ENCODE assay signal across 21 mouse cellular contexts in the genomic region with DNA sequence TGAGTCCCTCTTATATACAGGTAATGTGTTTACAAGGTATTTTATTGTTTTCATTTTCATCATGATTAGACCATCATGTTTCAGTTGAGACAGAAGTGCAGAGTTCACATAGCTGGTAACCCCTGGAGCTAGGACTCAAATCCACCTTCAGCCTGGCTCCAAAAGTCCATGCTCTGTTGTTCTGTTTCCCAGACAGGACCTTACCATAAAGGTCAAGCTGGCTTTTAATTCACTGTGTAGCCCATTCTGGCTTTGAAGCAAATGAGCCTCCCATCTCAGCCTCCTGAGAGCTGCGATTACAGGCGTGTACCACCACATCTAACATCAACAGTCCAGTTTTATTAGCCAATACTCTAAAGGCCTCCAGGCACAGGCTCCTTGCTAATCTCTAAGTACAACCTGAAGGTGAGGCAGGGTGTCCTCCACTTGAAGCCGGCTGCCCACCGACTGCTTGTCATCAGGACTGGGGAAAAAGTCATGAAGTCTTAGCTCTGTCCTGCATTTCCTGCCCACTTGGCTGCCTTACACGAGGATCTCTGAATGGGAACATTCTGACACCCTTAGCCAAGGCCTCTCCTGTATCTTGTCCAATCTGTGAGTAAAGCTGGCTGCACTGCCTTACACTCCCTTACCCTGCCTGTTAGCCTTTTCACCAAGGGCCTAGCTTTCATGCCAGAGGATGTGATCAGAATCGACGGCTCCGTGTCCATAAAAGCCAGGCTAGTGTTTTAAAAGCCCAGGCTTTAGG. TPM values are rescaled to one million over a fixed set of nuclear protein-coding genes. Genes with fewer than 3 reads are reported as not detected.
A peak's percentile ranks its signal among the peaks of the same experiment; 100 is the strongest.
DNase-seq lines count a peak whose midpoint lies in the region; ATAC-seq and TF ChIP-seq lines count a peak whose summit lies in the region.
"Had no signal": no experiment of that assay in that cellular context is flagged by ENCODE, and none has a peak within 500 bp of the region (broad histone marks: within the 10 kb centered on the region; RNA-seq: fewer than 3 reads in every experiment).

No protein-coding gene starts in this region.

- peaks cover 8% of the 10 kb centered on the region; the same call in 1 of the 2 replicates for H3K4me1 ChIP-seq in liver, adult 2 months (ENCODE audit: control insufficient read depth, insufficient read depth, low read length)
- no peaks in the 10 kb centered on the region for H3K4me1 ChIP-seq in liver, embryonic 12.5 days
- peaks cover 22% of the 10 kb centered on the region for H3K4me1 ChIP-seq in forebrain, embryonic 10.5 days
- H3K4me1 ChIP-seq in forebrain, postnatal 0 days (ENCODE audit: insufficient read depth): no peaks in the 10 kb centered on the region
- H3K4me1 ChIP-seq: forebrain, embryonic 15.5 days; hindbrain, embryonic 12.5 days; intestine, embryonic 15.5 days; neural tube, embryonic 15.5 days; stomach, embryonic 15.5 days had no signal

- H3K4me2 ChIP-seq in liver, embryonic 12.5 days: no peak overlapping the region
- no peak overlapping the region for H3K4me2 ChIP-seq in forebrain, postnatal 0 days (ENCODE audit: low read depth)
- H3K4me2 ChIP-seq: forebrain, embryonic 15.5 days; hindbrain, embryonic 12.5 days; intestine, embryonic 15.5 days; limb, embryonic 13.5 days; lung, embryonic 15.5 days; neural tube, embryonic 15.5 days; stomach, embryonic 15.5 days had no signal

- no peak for ATAC-seq in liver, embryonic 12.5 days
- ATAC-seq in forebrain, postnatal 0 days: no peak
- ATAC-seq: activated CD4-positive, CD25-positive, alpha-beta regulatory T cell, adult 4 months; forebrain, embryonic 15.5 days; intestine, embryonic 15.5 days had no signal

- no peaks in the 10 kb centered on the region for H3K27me3 ChIP-seq in liver, adult 2 months (ENCODE audit: control insufficient read depth, insufficient read depth, low read length)
- H3K27me3 ChIP-seq in liver, embryonic 12.5 days (replicated peaks): no peaks in the 10 kb centered on the region
- peaks cover 3% of the 10 kb centered on the region; the same call in 1 of the 2 replicates for H3K27me3 ChIP-seq in forebrain, embryonic 10.5 days (ENCODE audit: poor library complexity, severe bottlenecking)
- H3K27me3 ChIP-seq in forebrain, postnatal 0 days (ENCODE audit: insufficient read depth, low read length): no peaks in the 10 kb centered on the region
- H3K27me3 ChIP-seq: forebrain, embryonic 15.5 days; hindbrain, embryonic 12.5 days; intestine, embryonic 15.5 days; limb, embryonic 13.5 days; lung, embryonic 15.5 days; neural tube, embryonic 15.5 days; stomach, embryonic 15.5 days had no signal

- TF ChIP-seq CTCF in liver, adult 2 months (IDR thresholded peaks at IDR 0.05; ENCODE audit: low read depth, low read length): no peak
- no peak for TF ChIP-seq CTCF in forebrain, postnatal 0 days (IDR thresholded peaks at IDR 0.05; ENCODE audit: low read depth)

- TF ChIP-seq POLR2A in liver, adult 2 months (IDR thresholded peaks at IDR 0.05; ENCODE audit: extremely low read depth, insufficient read depth, low read length): no peak

- intact Hi-C loops in heart, postnatal 25 days (cut with DNase I): no loop called here

- H3K36me3 ChIP-seq in liver, adult 2 months (ENCODE audit: control insufficient read depth, insufficient read depth, low read length): no peaks in the 10 kb centered on the region; the same call in 1 of the 2 replicates
- no peaks in the 10 kb centered on the region for H3K36me3 ChIP-seq in liver, embryonic 12.5 days
- no peaks in the 10 kb centered on the region for H3K36me3 ChIP-seq in forebrain, embryonic 10.5 days (replicated peaks)
- no peaks in the 10 kb centered on the region for H3K36me3 ChIP-seq in forebrain, postnatal 0 days (ENCODE audit: insufficient read depth)
- H3K36me3 ChIP-seq: forebrain, embryonic 15.5 days; hindbrain, embryonic 12.5 days; intestine, embryonic 15.5 days; limb, embryonic 13.5 days; lung, embryonic 15.5 days; midbrain, embryonic 10.5 days; neural tube, embryonic 15.5 days; stomach, embryonic 15.5 days had no signal

- H3K27ac ChIP-seq in liver, adult 2 months (replicated peaks; ENCODE audit: insufficient read depth, low read depth, low read length): peak overlapping the region; percentile 44
- H3K27ac ChIP-seq in liver, embryonic 12.5 days: no peak overlapping the region
- no peak overlapping the region for H3K27ac ChIP-seq in forebrain, embryonic 10.5 days
- H3K27ac ChIP-seq in forebrain, postnatal 0 days (ENCODE audit: low read depth, low read length): no peak overlapping the region
- H3K27ac ChIP-seq: forebrain, embryonic 15.5 days; hindbrain, embryonic 12.5 days; intestine, embryonic 15.5 days; limb, embryonic 13.5 days; midbrain, embryonic 10.5 days; neural tube, embryonic 15.5 days; stomach, embryonic 15.5 days had no signal

- H3K4me3 ChIP-seq in liver, adult 2 months (ENCODE audit: insufficient read depth, low read depth, low read length): no peak overlapping the region
- H3K4me3 ChIP-seq in liver, embryonic 12.5 days: no peak overlapping the region
- no peak overlapping the region for H3K4me3 ChIP-seq in forebrain, embryonic 10.5 days
- no peak overlapping the region for H3K4me3 ChIP-seq in forebrain, postnatal 0 days (ENCODE audit: low read depth, low read length)
- H3K4me3 ChIP-seq: forebrain, embryonic 15.5 days; hindbrain, embryonic 12.5 days; intestine, embryonic 15.5 days; limb, embryonic 13.5 days; lung, embryonic 15.5 days; midbrain, embryonic 10.5 days; neural tube, embryonic 15.5 days; stomach, embryonic 15.5 days had no signal

- H3K9ac ChIP-seq in liver, adult 2 months (ENCODE audit: low read depth, low read length): no peak overlapping the region
- H3K9ac ChIP-seq in liver, embryonic 12.5 days: no peak overlapping the region
- no peak overlapping the region for H3K9ac ChIP-seq in forebrain, postnatal 0 days
- H3K9ac ChIP-seq: forebrain, embryonic 15.5 days; hindbrain, embryonic 12.5 days; intestine, embryonic 15.5 days; limb, embryonic 13.5 days; lung, embryonic 15.5 days; neural tube, embryonic 15.5 days; stomach, embryonic 15.5 days had no signal

- no peaks in the 10 kb centered on the region for H3K79me2 ChIP-seq in liver, adult 2 months (ENCODE audit: control insufficient read depth, insufficient read depth, low read length)

- peak; percentile 94 for DNase-seq in heart, adult 11 months
- no peak for DNase-seq in heart, adult 8-10 months (ENCODE audit: low spot score)
- DNase-seq in liver, adult 2 months (ENCODE audit: extremely low read depth, low read depth, low spot score): peak; percentile 79
- DNase-seq in adipocyte (ENCODE audit: low spot score): peak; percentile 56
- DNase-seq in heart, postnatal 25 days (ENCODE audit: low spot score): peak; percentile 19
- DNase-seq in forebrain, embryonic 10.5 days (ENCODE audit: extremely low spot score, low spot score): no peak
- no peak for DNase-seq in forebrain, postnatal 0 days
- DNase-seq: cerebellum, postnatal 25 days; layer of hippocampus, adult 9-11 months; spleen, adult 18-20 months; thymus, postnatal 36 days had no signal

- no peaks in the 10 kb centered on the region for H3K9me3 ChIP-seq in liver, embryonic 12.5 days (replicated peaks)
- no peaks in the 10 kb centered on the region for H3K9me3 ChIP-seq in forebrain, embryonic 10.5 days
- H3K9me3 ChIP-seq in forebrain, postnatal 0 days (ENCODE audit: low read length): no peaks in the 10 kb centered on the region
- H3K9me3 ChIP-seq: forebrain, embryonic 15.5 days; hindbrain, embryonic 12.5 days; intestine, embryonic 15.5 days; limb, embryonic 13.5 days; lung, embryonic 15.5 days; midbrain, embryonic 10.5 days; neural tube, embryonic 15.5 days; stomach, embryonic 15.5 days had no signal

- 70% methylated on average over 8 of the region's 8 CpGs for WGBS in liver, adult 2 months
- WGBS in liver, embryonic 12.5 days (ENCODE audit: insufficient replicate concordance): 78% methylated on average over 8 of the region's 8 CpGs
- 84% methylated on average over 8 of the region's 8 CpGs for WGBS in forebrain, embryonic 10.5 days
- 83% methylated on average over 8 of the region's 8 CpGs for WGBS in forebrain, postnatal 0 days

RNA-seq across cellular contexts. Expression of gene Slc9a6, which starts 55.8 kb away (rescaled TPM):
- 10 to 100 TPM; 23.4 to 28.6 (median 26.0) TPM for total RNA-seq in heart, adult 8-10 months (2022)
- total RNA-seq in liver, adult 2 months (2014; rRNA removed): 7.8 and 11.1 TPM in 2 replicates
- polyA plus RNA-seq in liver, adult 2 months (2012; rRNA removed): 11.2 and 11.5 TPM in 2 replicates
- polyA plus RNA-seq in liver, embryonic 12.5 days (2016; fragmentation: Nextera tagmentation; extraction: Ambion mirVana): 6.0 and 6.4 TPM in 2 replicates
- total RNA-seq in heart, postnatal 25 days (2021): 10 to 100 TPM; 20.7 to 23.0 TPM
- 9.3 and 10.2 TPM in 2 replicates for polyA plus RNA-seq in forebrain, embryonic 10.5 days (2016; fragmentation: Nextera tagmentation; extraction: Ambion mirVana)
- total RNA-seq in forebrain, postnatal 0 days (2014; rRNA removed): 76.4 and 98.7 TPM in 2 replicates
- 35.1 and 52.5 TPM in 2 replicates for polyA plus RNA-seq in forebrain, postnatal 0 days (2015; fragmentation: Nextera tagmentation; extraction: Ambion mirVana)

Comparison
In these comparisons a context has a peak if more than half of its experiments do, and no peak if none do; other contexts are left out.
1. DNase-seq: peak in heart, adult 11 months (single experiment), liver, adult 2 months (single experiment), adipocyte (single experiment) and heart, postnatal 25 days (single experiment); none in heart, adult 8-10 months (single experiment), forebrain, embryonic 10.5 days (single experiment) and forebrain, postnatal 0 days (single experiment).